Mouse (Mus musculus): ENCODE data around the gene Exoc6.

The Exoc6 gene

DNA sequence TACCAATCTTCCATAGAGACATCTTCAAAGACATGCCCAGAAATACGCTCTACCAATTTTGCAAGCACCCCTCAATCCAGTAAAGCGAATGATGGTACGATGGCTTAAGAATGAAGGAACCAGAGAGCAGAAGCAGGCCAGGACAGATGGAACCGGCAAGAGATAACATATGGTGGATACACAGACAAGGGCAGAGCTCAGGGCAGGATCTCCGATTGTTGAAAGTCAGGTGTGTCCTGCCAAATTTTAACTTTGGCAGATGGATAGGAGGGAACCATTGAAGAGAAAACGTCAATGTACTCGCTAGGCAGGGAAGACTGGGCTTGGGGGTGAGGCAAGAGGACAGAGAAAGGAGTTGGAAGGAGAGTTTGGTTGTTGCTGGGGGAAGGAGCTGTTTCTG lies 176.4 kb downstream of the Exoc6 start:
- no peak for DNase-seq (ENCODE audit: low read depth, low spot score)

DNA sequence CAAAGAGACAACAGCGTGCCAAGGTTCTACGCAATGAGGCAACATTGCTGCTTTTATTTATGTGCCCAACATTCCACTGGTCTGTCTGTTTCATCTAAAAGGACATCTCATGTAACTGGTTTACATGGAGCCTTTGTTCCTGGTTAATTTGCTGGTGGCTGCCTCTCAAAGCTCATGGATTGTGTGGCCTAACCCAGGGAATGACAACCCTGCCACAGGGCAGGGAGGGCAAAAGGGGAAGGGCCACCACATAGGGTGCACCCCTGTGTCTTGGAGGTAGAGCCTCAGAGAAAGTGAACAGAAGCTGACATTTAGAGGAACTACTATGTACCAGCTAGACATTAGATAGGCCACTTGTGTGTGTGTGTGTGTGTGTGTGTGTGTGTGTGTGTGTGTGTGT lies 177.1 kb downstream of the Exoc6 start:
- no peak for DNase-seq (ENCODE audit: low read depth, low spot score)

Data from CD4-positive helper T cell, adult 2 months (primary cell).